Mouse (Mus musculus) common myeloid progenitor, adult 5-6 weeks (primary cell): Measurements from ENCODE around the gene Bloc1s1. TPM values are rescaled to one million over a fixed set of nuclear protein-coding genes. Genes with fewer than 3 reads are reported as not detected.

Experiments used
- ATAC-seq: replicated peaks from 2 replicates; pipeline ENCODE4 v1.8.0; 2016; ENCODE audit warnings: low read depth, mild to moderate bottlenecking, moderate TSS enrichment, inconsistent platforms; ENCODE audit not compliant: poor library complexity, severe bottlenecking
- total RNA-seq: library from RNA; stranded (forward); fragments of 200-1000, 187-1606 nt; gene quantifications from 2 replicates; pipeline ENCODE4 v1.2.3, GENCODE M21; 2017

Bloc1s1 gene
- 95.3 and 109 TPM in 2 replicates for total RNA-seq

GRCm38 (mm10) chr10:128923935-128924334, at the start of gene Bloc1s1:
TSS of gene Bloc1s1 (minus strand) at chr10:128924035.
- ATAC-seq, result peak; percentile 8

DNA sequence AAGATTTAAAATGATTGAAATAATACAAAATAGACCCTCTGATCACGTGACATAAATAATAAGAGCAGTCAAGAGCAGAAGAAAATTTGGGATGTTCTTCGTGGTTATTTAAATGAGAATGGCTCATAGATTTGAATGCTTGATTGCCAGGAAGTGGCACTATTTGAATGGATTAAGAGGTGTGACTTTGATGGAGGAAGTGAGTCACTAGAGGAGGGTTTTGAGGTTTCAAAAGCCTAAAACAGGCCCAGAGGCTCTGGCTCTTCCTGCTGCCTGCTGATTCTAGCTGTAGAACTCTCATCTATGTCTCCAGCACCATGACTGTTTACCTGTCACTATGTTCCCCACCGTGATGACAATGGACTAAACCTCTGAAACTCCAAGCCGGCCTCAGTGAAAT, 49.0 kb upstream of the Bloc1s1 start:
- ATAC-seq, result no peak

DNA sequence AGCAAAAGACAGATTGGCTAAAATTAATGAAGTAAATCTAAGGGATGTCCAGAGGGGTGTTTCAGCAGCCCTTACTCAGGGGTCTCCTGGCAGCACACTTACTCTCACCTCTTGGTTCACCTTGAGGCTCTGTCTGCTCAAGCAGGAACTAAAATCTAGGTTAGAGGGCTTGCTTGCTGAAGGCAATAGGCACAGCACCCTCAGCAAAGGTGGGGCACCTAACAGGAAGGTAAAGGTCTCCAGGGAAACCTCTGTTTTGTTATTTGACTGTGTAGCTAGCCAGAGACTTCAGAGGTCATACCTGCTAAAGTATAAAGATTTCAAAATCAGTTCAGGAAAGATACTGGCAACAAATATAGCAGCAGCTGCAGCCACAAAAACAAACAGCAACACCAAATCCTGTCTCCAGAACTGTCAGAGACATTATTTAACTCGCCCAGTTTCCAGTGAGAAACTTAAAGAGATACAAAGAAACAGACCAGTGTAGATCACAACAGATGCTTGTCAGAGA, 47.0 kb upstream of the Bloc1s1 start:
- ATAC-seq, result no peak

DNA sequence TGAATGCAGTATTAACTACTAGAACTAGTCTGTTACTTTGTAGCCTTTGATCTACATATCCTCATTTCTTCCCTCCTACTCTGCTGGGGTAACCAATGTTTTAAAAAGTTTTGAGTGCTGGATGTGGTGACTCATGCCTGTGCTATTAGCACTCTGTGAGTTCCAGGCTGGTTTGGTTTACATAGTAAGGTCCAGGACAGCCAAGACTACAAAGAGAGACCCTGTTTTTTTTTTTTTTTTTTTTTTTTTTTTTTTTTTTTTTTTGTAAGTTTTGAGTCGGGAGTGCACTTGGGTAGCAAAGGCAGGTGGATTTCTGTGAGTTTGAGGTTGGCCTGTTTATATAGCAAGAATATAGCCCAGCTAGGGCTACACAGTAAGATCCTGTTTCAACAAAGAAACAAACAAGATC, 44.5 kb upstream of the Bloc1s1 start:
- no peak for ATAC-seq

GRCm38 (mm10) chr10:128965871-128966270, 42.0 kb upstream of the Bloc1s1 start:
- peak; percentile 93 for ATAC-seq

DNA sequence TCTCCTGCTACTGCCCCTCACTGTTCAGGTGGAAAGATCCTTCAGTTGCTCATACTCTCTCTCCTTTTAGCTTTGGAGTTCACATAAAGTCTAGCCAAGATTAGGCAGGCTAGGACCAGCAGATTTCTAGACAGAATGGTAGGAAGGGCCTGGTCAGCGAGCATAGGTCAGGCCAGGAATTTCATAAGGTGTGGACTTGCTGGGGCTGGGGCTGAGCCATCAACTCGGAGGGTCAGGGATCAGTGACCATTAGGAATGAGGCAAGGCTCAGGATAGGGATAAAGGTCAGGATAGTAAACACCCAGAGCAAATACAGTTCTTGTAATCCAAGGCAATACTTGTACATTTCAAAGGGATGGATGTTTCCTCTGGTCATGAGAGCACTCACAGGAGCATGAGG, 41.1 kb upstream of the Bloc1s1 start:
- ATAC-seq, result no peak

DNA sequence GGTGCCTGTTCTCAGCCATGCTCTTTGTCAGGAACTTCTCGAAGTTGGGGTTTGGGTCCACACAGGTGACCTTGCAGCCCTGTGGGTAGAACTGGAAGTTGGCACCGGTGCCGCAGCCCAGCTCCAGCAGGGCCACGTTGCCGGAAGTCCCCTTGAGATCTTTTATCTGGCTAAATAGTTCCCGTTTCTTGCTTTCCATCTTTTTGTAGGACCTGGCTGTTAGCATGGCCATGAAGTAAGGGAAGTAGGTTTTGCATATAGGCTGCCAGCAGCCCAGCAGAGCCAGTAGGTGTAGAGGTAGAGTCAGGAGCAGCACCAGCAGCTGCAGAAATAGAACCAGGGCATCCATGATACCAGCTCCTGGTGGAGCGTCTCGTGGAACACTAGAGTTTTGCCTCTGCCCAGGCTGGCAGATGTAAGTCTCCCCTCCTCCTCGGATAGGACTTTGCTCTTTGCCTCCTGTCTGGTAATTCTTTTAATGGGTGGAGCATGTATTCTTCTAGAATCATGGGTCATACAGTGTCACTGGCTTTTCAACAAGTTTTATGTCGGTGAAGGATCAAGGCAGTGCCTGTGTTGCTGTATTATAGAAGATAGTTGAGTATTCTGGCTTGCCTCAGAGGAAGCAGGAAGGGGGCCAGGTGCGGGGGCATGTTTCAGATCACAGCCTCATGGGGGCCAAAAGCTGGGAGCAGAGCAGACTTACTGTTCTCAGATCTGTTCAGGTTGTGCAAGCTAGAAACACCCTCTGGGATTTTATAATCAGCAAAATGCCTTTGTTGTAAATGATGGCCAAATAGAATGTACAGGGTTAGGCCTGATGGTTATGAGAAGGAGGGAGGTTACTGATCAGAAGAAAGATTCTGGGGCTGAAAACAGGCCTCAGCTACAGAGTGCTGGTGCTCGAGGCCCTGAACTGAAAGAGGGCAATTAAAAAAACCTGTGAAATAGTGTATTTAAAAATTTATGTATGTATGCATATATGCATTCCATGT, 37.1 kb upstream of the Bloc1s1 start, which contains the start of gene Mettl7b:
TSS of gene Mettl7b (minus strand) at position 399 of the 995 bp plus-strand sequence.
- peak; percentile 59 for ATAC-seq

GRCm38 (mm10) chr10:128960142-128960541, 36.3 kb upstream of the Bloc1s1 start:
- no peak for ATAC-seq

DNA sequence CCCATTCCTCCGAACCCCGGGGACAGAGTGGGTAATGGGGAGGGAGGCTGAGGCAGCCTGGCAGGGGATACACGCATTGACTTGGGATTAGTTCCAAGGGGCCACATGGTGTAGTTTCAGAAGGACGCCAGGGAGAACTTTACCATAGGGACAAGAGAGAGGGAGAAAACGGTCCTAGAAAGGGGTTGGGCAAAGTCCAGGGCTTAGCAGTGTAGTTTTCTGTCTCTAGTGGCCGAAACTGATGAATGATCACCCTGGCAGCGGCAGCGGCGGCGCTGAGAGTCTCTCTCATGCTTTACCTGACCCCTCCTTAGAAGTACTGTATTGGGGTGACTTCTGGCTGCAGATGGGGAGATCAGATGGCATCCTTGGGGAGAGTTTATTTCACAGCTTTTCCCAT, 34.5 kb upstream of the Bloc1s1 start:
- no peak for ATAC-seq

- no peak for ATAC-seq
Observed at GRCm38 (mm10) chr10:128950208-128950887, 26.5 kb upstream of the Bloc1s1 start.

- ATAC-seq, result no peak
Observed at GRCm38 (mm10) chr10:128947496-128947895, 23.7 kb upstream of the Bloc1s1 start.

DNA sequence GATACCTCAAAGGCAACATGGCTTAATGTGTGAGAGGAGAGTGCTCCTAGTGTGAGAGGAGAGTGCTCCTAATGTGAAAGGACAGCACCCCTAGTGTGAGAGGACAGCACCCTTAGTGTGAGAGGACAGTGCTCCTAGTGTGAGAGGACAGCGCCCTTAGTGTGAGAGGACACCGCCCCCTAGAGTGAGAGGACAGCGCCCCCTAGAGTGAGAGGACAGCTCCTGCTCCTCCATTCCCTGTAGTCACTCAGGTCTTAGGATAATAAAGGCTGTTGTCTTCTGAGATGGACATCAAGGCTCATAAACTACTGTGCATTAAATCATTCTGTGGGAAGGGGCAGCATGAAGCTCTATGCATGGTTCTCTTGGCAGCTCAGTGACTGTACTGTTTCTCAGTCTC, 21.8 kb upstream of the Bloc1s1 start:
- peak; percentile 77 for ATAC-seq

- ATAC-seq, result no peak
Observed at GRCm38 (mm10) chr10:128940475-128941061, 16.7 kb upstream of the Bloc1s1 start.

GRCm38 (mm10) chr10:128938974-128939373, 15.1 kb upstream of the Bloc1s1 start:
- no peak for ATAC-seq

DNA sequence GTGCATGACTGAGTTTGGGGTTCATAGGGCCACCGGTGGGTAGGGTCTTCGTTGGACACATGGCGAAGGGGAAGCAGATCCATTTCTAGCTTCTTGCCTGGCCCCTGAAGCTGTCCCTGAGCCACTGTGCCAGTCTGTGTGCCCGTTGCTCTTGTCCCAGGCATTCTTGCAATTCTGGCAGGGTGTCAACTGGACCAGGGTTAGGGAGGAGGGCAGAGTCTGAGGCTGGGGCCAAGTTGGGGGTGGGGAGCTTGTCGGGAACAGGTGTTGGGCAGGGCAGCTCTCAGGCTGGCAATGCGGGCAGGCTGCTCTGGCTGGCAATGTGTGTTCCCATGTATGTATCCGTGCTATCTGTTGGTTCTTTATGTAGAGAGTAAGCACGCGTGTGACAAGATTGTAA, 14.6 kb upstream of the Bloc1s1 start:
- ATAC-seq, result no peak

GRCm38 (mm10) chr10:128937756-128938390, 14.0 kb upstream of the Bloc1s1 start:
- ATAC-seq, result no peak

DNA sequence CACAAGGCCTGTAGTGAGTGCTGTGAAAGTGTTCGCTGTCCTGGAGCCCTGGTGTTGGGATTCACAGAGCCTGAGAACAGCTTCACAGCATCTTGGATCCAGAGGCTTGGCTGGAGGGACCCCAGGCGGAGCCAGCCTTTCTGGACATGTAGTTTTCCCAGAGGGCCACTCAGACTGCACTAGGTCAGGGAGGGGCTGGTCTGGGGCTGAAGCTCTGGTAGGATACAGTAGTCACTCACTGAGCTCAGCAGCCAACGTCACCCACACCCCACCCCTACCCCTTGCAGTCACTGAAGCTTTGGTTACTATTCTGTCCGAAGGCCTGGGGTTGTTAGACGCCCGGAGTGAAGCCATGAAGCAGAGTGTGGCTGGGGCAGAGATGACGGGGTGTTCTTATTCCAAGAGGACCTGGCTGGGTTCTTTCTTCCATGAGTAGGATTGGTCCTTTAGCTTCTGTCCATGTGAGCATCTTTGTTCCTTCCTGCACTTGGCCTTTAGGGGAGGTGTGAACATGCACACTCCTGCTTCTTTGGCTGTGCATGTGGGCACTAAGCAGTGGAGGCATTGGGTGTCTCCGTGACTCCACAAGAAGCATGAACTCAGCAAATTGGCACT, 12.1 kb upstream of the Bloc1s1 start:
- ATAC-seq, result 0 out of 2 replicates have a peak, but pooled peaks have one; percentile 33

- no peak for ATAC-seq
Observed at GRCm38 (mm10) chr10:128934997-128935787, 11.4 kb upstream of the Bloc1s1 start.
